Mouse (Mus musculus) stomach, postnatal 0 days (tissue): ENCODE measurements around the gene Naa15.

Experiments
- CTCF ChIP-seq: IDR thresholded peaks from 2 replicates; pipeline ENCODE4 v1.5.1; 2016; ENCODE audit warnings: antibody characterized with exemption, low read depth, mild to moderate bottlenecking, moderate library complexity
- EP300 ChIP-seq: optimal IDR thresholded peaks from 2 replicates; pipeline ENCODE3; 2016; ENCODE audit warnings: antibody characterized with exemption

DNA sequence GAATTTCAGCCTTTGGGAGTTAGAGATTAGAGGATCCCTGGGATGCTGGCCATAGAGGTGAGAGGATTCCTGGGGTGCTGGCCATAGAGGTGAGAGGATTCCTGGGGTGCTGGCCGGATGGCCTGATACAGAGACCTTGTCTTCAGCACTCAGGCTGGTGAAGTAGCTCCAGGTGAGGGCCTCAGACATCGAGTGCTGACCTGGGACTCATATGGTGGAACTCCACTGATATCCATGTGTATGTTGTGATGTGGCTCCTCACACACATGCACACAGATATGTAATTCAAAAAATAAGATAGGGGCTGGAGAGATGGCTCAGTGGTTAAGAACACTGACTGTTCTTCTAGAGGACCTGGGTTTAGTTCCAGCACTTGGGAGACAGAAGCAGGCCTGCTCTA is 64.9 kb downstream of the Naa15 start:
- no peak for TF ChIP-seq EP300
- TF ChIP-seq CTCF: no peak
